Mouse (Mus musculus): ENCODE results near the gene Ift80. TPM values are rescaled to one million over a fixed set of nuclear protein-coding genes. Genes with fewer than 3 reads are reported as not detected.
"Not testable (repeated sequence)": the region's sequence is repeated elsewhere in the genome, so short reads cannot be mapped to it uniquely, and the experiment has no call there.

The Ift80 gene
- total RNA-seq, 2 experiments from 2014 or later = 5.2 to 5.7 TPM

DNA sequence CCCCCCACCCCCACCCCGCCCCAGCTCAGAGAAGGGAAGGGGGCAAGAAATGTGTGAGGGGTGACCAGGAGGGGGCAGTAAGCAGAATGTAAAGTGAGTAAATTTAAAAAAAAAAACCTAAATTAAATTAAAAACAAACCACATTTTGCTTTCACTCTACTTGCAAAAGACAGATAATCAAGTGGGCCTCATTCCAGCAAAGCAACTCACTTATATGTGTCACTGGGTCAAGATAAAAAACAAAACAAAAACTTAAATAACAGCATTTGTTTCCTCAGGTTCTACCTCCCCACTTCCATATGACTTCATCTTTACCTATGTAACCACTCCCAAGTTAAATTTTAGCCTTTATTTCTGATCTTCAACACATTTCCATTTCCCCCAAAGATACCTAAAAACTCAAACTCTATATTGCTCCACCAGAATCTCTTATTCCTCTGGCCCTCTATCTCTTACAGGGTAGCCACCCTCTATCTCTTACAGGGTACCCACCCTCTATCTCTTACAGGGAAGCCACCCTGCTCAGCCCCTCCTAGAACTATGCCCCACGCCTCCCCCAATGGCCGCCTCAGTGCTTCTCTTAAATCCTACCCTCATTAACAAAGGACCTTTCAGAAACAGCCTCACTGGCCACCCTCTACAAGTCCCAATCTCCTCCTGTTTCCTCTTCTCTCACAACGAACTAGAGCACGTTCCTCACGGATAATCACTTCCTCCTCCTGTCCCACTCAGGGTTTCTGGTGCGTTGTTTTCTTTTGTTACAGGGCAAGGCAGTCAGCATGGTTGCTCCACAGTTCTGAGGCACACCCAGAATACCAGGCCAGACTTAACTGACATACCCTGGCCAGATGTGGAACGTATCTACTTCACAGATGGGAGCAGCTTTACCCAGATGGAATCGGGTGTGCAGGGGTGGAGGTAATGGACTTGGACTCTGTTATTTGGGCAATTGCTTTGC, 28.6 kb downstream of the Ift80 start:
- 0 out of 2 replicates have a peak overlapping the region, but pooled peaks have one; percentile 9 for H3K27ac ChIP-seq
- no peak for DNase-seq
- TF ChIP-seq CTCF (IDR thresholded peaks at IDR 0.05) = no peak
- intact Hi-C loops (cut with DNase I) = no loop called here
- H3K4me3 ChIP-seq = no peak overlapping the region

DNA sequence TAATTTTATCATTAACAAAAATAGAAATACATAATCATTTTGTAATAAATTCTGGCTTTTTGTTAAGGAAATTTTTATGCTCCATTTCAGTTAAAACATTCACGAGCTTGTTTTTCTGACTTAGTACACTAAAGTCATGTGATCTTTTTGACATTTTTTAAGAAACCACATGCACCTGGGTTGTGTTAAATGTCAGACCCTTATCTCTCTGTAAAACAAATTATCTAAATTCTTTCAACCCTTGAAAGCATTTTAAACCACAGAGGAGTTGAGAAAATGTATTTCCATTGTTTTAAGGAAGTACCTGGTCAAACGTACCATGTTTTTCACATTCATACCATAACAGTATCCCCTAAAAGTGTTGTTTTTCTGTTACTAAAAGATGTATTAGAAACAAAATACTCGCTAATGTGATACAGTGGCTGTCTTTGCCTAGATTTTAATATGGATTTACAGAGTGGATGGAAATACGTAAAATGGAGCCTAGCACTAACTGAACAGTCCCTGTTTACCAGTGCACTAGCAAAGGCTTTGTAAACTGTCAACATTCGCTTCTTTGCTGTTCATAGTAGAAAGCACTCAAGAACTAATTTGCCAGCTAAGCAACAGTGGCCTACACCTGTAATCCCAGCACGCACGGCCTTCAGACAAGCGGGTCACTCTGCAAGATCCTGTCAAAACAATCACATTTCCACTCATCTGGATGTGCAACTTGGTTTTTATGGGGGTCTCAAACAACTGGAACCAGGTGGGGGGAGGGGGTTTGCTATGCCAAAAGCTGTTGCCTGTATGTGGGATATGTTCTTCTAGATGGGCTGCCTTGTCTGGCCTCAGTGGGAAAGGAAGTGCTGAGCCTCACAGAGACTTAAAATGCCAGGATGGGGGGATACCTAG, 29.5 kb downstream of the Ift80 start:
- TF ChIP-seq CTCF (IDR thresholded peaks at IDR 0.05) = no peak
- DNase-seq = no peak
- Histone ChIP-seq H3K4me3 (no peak overlapping the region), H3K27ac (no peak overlapping the region)
- intact Hi-C loops (cut with DNase I) = no loop called here

DNA sequence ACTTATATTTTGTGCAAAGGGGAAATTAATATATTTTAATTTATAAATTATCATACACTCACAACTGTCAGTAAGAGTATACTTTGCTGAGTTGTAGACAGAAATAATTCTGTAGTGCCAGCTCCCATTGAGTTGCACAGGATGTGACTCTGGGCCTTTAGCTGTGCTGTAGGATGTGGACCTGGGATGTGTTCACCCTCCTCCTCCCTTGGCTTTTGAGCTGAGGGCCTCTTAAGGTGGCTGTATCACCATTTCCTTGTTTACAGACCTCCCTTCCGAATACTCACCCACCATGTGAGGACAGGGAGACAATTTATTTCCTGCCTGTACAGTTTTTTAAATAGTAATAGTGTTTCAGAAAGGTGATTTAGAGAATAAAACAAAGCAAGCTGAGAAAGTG, 30.8 kb downstream of the Ift80 start:
- no peak for DNase-seq
- no peak overlapping the region for H3K27ac ChIP-seq
- TF ChIP-seq CTCF (IDR thresholded peaks at IDR 0.05) = no peak
- intact Hi-C loops (cut with DNase I) = no loop called here
- H3K4me3 ChIP-seq = no peak overlapping the region

DNA sequence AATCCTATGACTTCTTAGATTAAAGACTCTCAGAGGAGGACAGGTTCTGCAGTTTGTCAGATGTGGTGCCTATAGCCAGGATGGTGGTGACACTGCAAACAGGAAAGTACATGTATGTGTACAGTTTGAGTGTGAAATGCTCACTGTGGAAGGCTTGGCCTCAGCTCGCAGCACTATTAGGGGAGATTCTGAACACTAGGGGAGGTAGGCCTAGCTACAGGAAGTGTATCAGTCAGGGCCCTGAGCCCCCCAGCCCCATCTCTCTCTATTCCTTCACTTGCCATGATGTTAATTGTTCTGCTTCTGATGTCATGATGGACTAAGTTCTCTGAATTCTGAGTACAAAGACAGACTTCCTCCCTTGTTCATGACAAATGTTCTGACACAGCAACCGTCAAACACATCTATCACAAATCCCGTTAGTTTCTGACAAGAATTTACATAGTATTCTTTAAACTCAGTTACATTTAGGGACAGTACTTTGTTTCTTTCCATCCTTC, 35.2 kb downstream of the Ift80 start:
- no peak for DNase-seq
- no peak overlapping the region for H3K27ac ChIP-seq
- no peak for TF ChIP-seq CTCF (IDR thresholded peaks at IDR 0.05)
- no peak overlapping the region for H3K4me3 ChIP-seq
- intact Hi-C loops (cut with DNase I) = no loop called here

DNA sequence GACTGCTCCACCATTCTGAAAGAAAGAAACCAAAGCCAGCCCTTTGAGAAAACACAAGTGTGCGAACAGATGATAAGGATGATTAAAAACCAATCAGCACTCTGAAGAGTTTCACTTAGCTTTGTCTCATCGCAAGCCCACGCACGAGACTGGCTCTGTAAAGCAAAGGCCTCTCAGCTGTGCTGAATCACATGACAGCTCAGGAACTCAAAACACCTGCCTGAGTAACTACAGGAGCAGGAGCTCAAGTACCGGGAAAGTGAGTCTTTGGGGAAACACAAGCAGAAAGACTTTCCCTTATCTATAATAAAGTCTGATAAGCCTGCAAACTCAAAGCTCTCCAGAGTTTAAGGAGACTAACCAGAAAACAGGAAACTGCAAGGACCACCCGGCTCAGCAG, 37.0 kb downstream of the Ift80 start:
- no peak overlapping the region for H3K27ac ChIP-seq
- TF ChIP-seq CTCF (IDR thresholded peaks at IDR 0.05) = no peak
- no peak overlapping the region for H3K4me3 ChIP-seq
- intact Hi-C loops (cut with DNase I) = no loop called here
- DNase-seq = no peak

DNA sequence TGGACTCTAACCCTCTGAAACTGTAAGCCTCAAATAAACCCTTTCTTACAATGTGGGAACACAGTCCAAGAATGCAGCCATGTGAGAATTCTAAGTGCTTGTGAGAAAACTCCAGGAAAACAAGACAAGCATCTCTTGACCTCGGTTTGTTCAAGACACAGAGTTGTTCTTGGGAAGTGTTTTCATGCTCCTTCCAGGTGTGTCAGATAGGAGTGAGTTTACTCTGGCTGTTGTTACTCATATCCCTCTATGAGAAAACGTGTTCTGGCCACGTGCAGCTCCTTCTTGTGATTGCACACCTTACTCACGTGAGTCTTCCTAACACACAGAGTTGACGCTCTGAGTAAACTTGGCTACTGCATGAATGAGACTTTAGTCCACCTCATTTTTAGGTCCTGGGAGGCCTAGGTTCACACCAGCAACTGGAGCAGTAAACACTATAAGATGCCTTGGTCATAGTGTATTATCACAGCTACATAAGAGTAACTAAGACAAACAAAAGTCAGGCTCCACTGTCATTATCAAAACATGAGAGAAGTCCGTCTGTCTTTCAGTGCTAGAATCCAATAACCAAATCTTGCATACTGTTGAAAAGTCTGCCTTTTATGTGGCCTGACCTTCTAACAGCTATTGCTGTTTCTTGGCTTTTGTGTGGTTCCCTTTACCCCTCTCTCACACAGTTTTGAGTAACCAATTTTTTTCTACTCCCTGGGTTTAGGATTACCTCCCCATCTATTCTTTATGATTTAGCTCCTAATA, 37.7 kb downstream of the Ift80 start:
- no peak overlapping the region for H3K27ac ChIP-seq
- TF ChIP-seq CTCF (IDR thresholded peaks at IDR 0.05) = no peak
- H3K4me3 ChIP-seq = no peak overlapping the region
- DNase-seq = no peak
- intact Hi-C loops (cut with DNase I) = no loop called here

DNA sequence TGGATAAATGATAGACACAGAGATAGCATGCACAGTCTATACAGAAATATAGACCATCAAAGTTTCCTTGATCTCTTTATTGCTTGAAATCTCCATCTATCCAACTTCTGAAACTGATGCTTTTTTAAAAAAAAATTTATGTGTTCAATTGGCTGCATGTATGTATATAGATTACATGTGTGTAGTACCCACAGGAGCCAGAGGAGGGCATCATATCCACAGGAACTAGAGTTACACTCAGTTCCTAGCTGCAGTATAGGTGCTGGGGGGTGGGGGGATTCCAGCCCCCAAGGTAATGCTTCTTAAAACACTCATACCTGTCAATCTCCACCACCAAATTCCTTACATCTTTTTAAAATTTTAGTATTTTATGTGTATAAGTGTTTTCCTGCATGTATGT, 39.7 kb downstream of the Ift80 start:
- H3K4me3 ChIP-seq = no peak overlapping the region
- DNase-seq = no peak
- TF ChIP-seq CTCF (IDR thresholded peaks at IDR 0.05) = peak; percentile 38
- intact Hi-C loops (cut with DNase I) = no loop called here
- no peak overlapping the region for H3K27ac ChIP-seq

DNA sequence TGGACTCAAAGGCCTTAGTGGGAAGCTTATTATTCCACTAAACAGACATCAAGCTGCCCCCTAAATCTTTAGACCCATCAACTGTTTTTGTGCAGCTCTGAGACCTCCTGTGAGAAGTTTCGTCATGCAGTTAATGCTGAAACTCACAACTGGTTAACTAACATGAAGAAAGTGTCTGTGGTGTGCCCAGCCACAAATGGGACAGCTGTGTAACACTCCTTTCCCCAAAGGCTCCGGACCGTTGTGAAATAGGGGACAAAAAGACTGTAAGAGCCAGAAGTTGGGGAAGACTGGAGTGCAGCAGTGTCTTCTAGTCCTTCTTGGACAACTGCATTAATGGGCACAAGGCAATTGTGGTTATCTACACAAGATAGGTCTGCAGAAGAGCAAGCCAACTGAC, 47.0 kb downstream of the Ift80 start:
- H3K4me3 ChIP-seq = no peak overlapping the region
- intact Hi-C loops (cut with DNase I) = loop anchor here (10.0 kb wide), 1 partner anchor 243 kb away; no protein-coding TSS in a partner anchor
- H3K27ac ChIP-seq = no peak overlapping the region
- TF ChIP-seq CTCF (IDR thresholded peaks at IDR 0.05) = no peak
- no peak for DNase-seq

DNA sequence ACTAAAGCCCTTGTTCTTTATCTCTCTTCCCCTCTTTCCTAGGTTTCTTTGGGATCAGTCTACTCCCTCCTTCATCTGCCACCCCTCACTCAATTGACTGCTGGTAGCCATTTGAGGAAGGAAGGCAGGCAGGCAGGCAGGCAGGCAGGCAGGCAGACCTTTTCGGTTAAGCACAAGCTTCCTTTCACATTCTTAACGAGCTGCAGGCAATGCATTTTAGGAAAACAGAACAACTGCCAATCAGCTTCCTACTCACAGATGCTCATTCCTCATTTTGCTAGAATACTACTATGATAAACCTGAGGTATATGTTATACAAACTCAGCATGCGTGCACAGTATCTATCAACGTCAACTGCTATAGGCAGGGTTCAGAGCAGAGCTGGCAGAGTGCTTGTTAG, 47.9 kb downstream of the Ift80 start:
- no peak for DNase-seq
- TF ChIP-seq CTCF (IDR thresholded peaks at IDR 0.05) = no peak
- intact Hi-C loops (cut with DNase I) = loop anchor here (10.0 kb wide), 1 partner anchor 242 kb away; no protein-coding TSS in a partner anchor

DNA sequence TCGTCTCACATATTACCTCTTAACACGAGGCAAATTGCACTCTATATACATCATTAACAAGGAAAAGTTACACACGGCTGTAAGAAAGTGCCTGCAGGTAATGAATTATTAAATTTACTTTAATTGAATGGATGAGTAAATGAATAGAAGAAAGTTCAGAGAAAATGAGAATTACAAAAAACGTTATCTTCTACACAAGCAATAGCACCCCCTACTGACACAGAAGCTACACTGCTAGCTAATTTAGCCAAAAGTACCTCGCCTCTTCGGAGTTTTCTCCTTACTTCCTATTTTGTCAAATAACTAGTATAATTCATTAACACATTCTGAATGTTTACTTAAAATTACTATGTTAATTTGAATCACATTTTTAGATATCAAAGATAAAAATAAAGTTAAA, 49.9 kb downstream of the Ift80 start:
- peak; percentile 82 for TF ChIP-seq CTCF (IDR thresholded peaks at IDR 0.05)
- no peak for DNase-seq
- Histone ChIP-seq H3K4me3 (no peak overlapping the region), H3K27ac (no peak overlapping the region)
- intact Hi-C loops (cut with DNase I) = loop anchor here (10.0 kb wide), 1 partner anchor 240 kb away; no protein-coding TSS in a partner anchor

More for the DNA sequence above, 47.9 kb downstream of the Ift80 start:
- Histone ChIP-seq H3K4me3 (no peak overlapping the region), H3K27ac (no peak overlapping the region)

DNA sequence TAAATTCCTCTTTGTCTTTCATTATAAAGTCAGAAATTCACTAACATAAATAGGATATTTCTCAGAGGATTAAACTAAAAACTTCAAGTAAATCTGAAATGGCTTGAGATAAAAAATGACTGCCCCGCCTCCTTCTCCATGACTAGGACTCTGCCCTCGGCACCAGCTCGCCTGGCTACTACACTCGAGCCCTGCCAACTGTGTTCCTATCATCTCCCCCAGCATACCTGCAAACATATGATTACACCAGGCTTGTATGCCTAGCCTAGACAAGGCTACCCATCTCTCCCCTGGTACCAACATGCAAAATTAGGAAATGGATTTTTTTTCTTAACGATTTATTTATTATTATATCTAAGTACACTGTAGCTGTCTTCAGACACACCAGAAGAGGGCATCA, 51.7 kb downstream of the Ift80 start:
- H3K4me3 ChIP-seq = no peak overlapping the region
- no peak for TF ChIP-seq CTCF (IDR thresholded peaks at IDR 0.05)
- H3K27ac ChIP-seq = no peak overlapping the region
- intact Hi-C loops (cut with DNase I) = loop anchor here (10.0 kb wide), 1 partner anchor 238 kb away; no protein-coding TSS in a partner anchor
- DNase-seq = no peak

DNA sequence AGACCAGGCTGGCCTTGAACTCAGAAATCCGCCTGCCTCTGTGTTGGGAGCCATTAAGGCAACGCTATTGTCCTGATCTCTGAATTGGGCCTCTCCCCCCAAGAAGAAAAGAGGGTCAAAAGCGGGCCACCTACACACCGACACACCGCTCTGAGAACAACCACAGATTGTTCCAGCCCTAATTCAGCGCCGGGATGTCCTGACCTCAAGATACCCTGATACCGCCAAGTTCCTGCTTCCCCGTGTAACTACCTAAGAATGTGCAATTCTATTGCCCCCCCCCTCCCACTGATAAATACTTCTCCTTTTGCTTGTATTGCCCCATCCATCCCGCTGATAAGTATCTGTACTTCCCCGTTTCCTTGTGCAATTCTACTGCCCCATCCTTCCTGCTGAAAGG, 52.4 kb downstream of the Ift80 start:
- not testable (repeated sequence) for H3K27ac ChIP-seq, H3K4me3 ChIP-seq, DNase-seq
- intact Hi-C loops (cut with DNase I) = loop anchor here (10.0 kb wide), 1 partner anchor 237 kb away; no protein-coding TSS in a partner anchor

Measured in gastrocnemius, adult 2 months (tissue).